Mouse (Mus musculus): ENCODE results near the gene Exosc2.
A peak's percentile ranks its signal among the peaks of the same experiment; 100 is the strongest.
"Not testable (repeated sequence)": the region's sequence is repeated elsewhere in the genome, so short reads cannot be mapped to it uniquely, and the experiment has no call there.

Gene Exosc2

GRCm38 (mm10) chr2:31663804-31664180 lies 6.7 kb upstream of the Exosc2 start:
- no peak for ATAC-seq (ENCODE audit: insufficient number of reproducible peaks, low FRiP score, low TSS enrichment)

GRCm38 (mm10) chr2:31667332-31667731 lies 3.2 kb upstream of the Exosc2 start:
- no peak for ATAC-seq (ENCODE audit: insufficient number of reproducible peaks, low FRiP score, low TSS enrichment)

DNA sequence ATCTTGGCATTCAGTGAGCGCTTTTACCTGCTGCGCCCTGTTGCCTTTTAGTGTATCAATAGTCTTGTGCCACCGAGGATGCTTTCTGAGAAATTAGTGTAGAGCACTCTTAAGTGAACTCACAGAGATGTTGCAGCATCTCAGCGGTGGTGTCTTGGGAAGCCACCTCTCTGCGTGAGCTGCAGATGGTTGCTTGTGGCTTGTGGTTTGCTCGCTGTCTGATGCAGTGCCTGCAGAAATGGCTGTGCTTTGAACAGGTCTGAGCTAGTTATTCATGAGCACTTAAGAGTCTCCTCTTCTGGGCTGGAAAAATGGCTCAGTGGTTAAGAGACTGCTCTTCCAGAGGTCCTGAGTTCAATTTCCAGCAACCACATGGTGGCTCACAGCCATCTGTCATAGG lies 8.1 kb downstream of the Exosc2 start:
- ATAC-seq (ENCODE audit: insufficient number of reproducible peaks, low FRiP score, low TSS enrichment), result no peak

GRCm38 (mm10) chr2:31681051-31681707 lies 10.7 kb downstream of the Exosc2 start:
- not testable (repeated sequence) for ATAC-seq (ENCODE audit: insufficient number of reproducible peaks, low FRiP score, low TSS enrichment)

DNA sequence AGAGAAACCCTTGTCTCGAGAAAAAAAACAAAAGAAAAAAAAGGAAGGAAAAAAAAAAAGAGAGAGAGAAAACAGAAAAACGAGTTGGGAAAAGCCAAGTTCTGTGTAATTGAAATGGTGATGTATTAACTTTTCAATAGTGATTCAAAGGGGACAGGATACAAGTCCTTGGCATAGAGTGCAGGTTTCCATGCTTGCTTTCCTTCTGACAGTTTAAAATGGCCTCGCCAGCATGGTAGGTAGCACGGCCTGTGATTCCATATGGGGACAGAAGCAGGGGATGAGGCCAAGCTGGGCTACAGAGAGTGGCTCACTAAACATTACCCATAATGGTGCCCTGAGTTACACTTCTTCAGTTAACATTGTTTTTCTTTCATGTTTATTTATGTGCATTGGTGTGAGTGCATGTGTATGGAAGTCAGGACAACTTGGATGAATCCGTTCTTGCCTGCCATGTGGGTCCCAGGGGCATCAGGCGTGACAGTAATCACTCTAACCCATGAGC lies 11.3 kb downstream of the Exosc2 start:
- no peak for ATAC-seq (ENCODE audit: insufficient number of reproducible peaks, low FRiP score, low TSS enrichment)

GRCm38 (mm10) chr2:31683666-31684065 lies 13.2 kb downstream of the Exosc2 start:
- no peak for ATAC-seq (ENCODE audit: insufficient number of reproducible peaks, low FRiP score, low TSS enrichment)

GRCm38 (mm10) chr2:31688074-31688925 lies 17.8 kb downstream of the Exosc2 start, which contains the start of gene Abl1:
Abl1 (plus strand) TSS chr2:31688376.
- peak; percentile 100 for ATAC-seq (ENCODE audit: insufficient number of reproducible peaks, low FRiP score, low TSS enrichment)

DNA sequence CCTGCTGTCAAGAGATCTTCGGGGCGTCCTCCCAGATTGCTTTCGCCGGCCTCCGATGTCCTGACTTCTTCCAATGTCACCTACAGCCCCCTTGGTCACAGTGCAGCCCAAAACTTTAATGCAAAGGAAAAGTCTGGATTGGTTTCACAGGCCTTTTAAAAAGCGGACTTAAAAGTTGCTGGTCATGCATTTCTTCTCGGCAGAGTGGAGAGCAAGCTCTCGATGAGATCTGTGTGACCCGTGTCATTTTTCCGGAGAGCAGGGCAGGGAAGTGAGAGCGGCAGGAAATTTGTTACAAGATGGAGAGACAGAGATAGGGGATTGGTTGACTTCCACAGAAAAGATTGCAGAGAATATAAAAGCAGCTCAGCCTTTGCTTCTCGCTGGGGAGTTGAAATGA lies 18.5 kb downstream of the Exosc2 start:
- ATAC-seq (ENCODE audit: insufficient number of reproducible peaks, low FRiP score, low TSS enrichment), result no peak

- no peak for ATAC-seq (ENCODE audit: insufficient number of reproducible peaks, low FRiP score, low TSS enrichment)
Observed at GRCm38 (mm10) chr2:31690063-31690462, 19.5 kb downstream of the Exosc2 start.

DNA sequence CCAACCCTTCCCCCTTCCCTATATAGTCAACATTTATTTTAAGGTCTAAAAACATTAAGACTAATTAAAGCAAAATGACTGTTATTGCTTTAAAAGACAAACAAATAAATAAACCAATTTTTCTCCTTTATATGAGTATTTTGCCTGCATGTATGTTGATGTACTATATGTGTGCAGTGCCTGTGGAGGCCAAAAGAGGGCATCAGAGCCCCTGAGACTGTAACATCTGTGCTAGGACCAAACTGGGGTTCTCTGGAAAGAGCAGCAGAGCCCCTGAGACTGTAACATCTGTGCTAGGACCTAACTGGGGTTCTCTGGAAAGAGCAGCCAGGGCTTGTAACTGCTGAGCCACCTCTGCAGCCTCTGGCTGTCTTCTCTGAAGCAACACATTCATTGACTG lies 27.7 kb downstream of the Exosc2 start:
- no peak for ATAC-seq (ENCODE audit: insufficient number of reproducible peaks, low FRiP score, low TSS enrichment)

- ATAC-seq (ENCODE audit: insufficient number of reproducible peaks, low FRiP score, low TSS enrichment), result no peak
Observed at GRCm38 (mm10) chr2:31700545-31701446, 30.3 kb downstream of the Exosc2 start.

GRCm38 (mm10) chr2:31703226-31703625 lies 32.7 kb downstream of the Exosc2 start:
- no peak for ATAC-seq (ENCODE audit: insufficient number of reproducible peaks, low FRiP score, low TSS enrichment)

GRCm38 (mm10) chr2:31705914-31706313 lies 35.4 kb downstream of the Exosc2 start:
- no peak for ATAC-seq (ENCODE audit: insufficient number of reproducible peaks, low FRiP score, low TSS enrichment)

DNA sequence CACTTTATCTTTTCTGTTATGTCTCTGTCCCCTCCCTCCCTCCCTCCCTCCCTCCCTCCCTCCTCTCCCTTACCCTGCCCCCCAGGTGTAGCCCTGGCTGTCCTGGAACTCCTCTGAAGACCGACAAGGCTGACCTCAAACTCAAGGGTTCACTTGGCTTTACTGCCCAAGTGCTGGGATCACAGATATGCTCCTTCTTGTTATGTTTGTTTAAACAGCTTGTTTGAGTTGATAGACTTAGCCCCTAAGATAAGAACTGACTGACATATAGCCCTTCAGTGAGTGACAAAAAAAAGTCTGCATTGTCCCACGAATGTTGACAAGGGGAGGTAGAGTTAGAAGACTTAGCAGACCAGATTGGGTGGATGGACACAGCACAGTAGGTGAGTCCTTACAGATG lies 36.0 kb downstream of the Exosc2 start:
- no peak for ATAC-seq (ENCODE audit: insufficient number of reproducible peaks, low FRiP score, low TSS enrichment)

DNA sequence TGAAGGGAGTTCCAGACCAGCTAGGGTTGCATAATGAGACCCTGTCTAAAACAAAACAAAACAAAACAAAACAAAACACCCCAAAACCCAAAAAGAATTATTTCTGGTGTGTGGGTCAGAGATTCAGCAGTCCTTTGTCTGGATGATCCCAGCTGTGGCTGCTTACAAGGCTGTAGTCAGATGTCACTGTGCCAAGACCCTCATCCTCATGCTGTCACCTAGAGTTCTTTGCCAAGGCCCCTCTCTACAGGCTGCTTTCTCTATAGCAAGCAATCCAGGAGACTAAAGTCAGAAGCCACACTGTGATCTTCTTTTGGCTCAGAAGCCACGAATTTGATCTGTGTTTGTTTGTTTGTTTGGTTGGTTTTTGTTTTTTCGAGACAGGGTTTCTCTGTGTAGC lies 42.2 kb downstream of the Exosc2 start:
- ATAC-seq (ENCODE audit: insufficient number of reproducible peaks, low FRiP score, low TSS enrichment), result no peak

GRCm38 (mm10) chr2:31713813-31714212 lies 43.3 kb downstream of the Exosc2 start:
- no peak for ATAC-seq (ENCODE audit: insufficient number of reproducible peaks, low FRiP score, low TSS enrichment)

DNA sequence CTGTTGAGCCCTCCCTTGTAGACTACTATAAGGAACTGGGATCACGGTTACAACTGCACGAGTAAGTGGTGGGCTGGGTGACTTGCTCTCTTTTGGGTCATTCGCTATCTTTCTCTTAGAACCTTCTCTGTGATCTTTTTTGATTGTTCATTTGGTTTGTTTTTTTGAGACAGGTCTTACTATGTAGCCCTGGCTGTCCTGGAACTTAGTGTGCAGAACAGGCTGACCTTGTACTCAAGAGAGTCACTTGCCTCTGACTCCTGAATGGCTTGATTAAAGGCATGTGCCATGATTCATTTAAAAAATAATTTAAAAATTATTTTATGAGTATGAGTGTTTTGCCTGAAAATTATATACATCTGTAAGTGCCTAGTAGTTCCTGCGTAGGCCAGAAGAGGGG lies 44.3 kb downstream of the Exosc2 start:
- no peak for ATAC-seq (ENCODE audit: insufficient number of reproducible peaks, low FRiP score, low TSS enrichment)

DNA sequence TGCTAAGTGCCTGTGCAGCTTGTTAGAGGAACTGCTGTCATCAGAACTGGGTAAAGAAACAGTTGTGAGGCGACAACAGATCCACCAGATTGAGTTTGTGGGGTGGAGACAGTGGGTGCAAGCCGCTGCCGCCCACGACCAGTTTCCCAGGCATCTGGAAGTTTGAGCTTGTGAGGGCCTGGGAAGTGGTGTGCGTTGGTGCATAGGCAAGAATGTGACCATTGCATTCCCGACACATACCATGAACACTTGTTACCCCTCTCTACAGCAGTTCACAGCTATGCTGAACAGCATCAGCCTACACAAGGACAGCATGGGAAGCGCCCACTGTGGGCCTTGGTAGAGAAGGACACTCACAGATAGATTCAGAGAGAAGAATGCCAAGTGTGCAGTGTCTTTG lies 45.5 kb downstream of the Exosc2 start:
- no peak for ATAC-seq (ENCODE audit: insufficient number of reproducible peaks, low FRiP score, low TSS enrichment)

- no peak for ATAC-seq (ENCODE audit: insufficient number of reproducible peaks, low FRiP score, low TSS enrichment)
Observed at GRCm38 (mm10) chr2:31719202-31719880, 48.8 kb downstream of the Exosc2 start.

- no peak for ATAC-seq (ENCODE audit: insufficient number of reproducible peaks, low FRiP score, low TSS enrichment)
Observed at GRCm38 (mm10) chr2:31719944-31720343, 49.4 kb downstream of the Exosc2 start.
